Mouse (Mus musculus) heart, adult 2 months (tissue): Measurements from ENCODE around the gene Pkp4.

Experiments
- CTCF ChIP-seq: fragments of 200-600 bp; IDR thresholded peaks from 2 replicates; pipeline ENCODE4 v1.8.1; 2022; ENCODE audit warnings: antibody characterized with exemption, mild to moderate bottlenecking, moderate library complexity
- EP300 ChIP-seq: fragments of 200-500 bp; IDR thresholded peaks from 2 replicates; pipeline ENCODE4 v1.6.1; 2011; ENCODE audit warnings: low read depth, low read length, control low read depth; ENCODE audit not compliant: insufficient read depth
- POLR2A ChIP-seq: fragments of 200-500 bp; IDR thresholded peaks from 2 replicates; pipeline ENCODE4 v1.6.1; 2011; ENCODE audit warnings: mild to moderate bottlenecking, low read depth, low read length, control low read depth; ENCODE audit not compliant: insufficient read depth

- TF ChIP-seq CTCF (no peak), POLR2A (no peak), EP300 (no peak)
Observed at GRCm38 (mm10) chr2:59233936-59234335, 73.3 kb downstream of the Pkp4 start.
